Mouse (Mus musculus) E14TG2a.4 (cell line): Measurements from ENCODE around the gene Ccnk.

Source experiments
- H3K27me3 ChIP-seq: 2 replicates; pipeline ENCODE4 v1.6.1; 2014; ENCODE audit warnings: low read length, control low read depth; ENCODE audit not compliant: insufficient read depth
- H3K36me3 ChIP-seq: 2 replicates; pipeline ENCODE4 v1.6.1; 2014; ENCODE audit warnings: low read length, control low read depth; ENCODE audit not compliant: insufficient read depth
- H3K4me1 ChIP-seq: replicated peaks from 2 replicates; pipeline ENCODE4 v1.6.1; 2014; ENCODE audit warnings: low read depth, low read length, control low read depth
- H3K4me3 ChIP-seq: replicated peaks from 2 replicates; pipeline ENCODE4 v1.5.1; 2014; ENCODE audit warnings: mild to moderate bottlenecking, low read length
- H3K9me3 ChIP-seq: 2 replicates; pipeline ENCODE4 v1.6.1; 2014; ENCODE audit warnings: low read length, control low read depth
- CTCF ChIP-seq: conservative IDR thresholded peaks from 2 replicates; pipeline ENCODE4 v1.5.1; 2014; ENCODE audit warnings: low read length
- NANOG ChIP-seq: IDR thresholded peaks from 2 replicates; pipeline ENCODE4 v1.6.1; 2014; ENCODE audit warnings: borderline replicate concordance, low read length, mixed read lengths
- POU5F1 ChIP-seq: IDR thresholded peaks from 2 replicates; pipeline ENCODE4 v1.6.1; 2014; ENCODE audit warnings: low read length, borderline replicate concordance

The Ccnk gene

GRCm38 (mm10) chr12:108203895-108204294, 24.5 kb downstream of the Ccnk start:
- Histone ChIP-seq H3K36me3 (peaks cover 79% of the 10 kb centered on the region), H3K9me3 (no peaks in the 10 kb centered on the region), H3K4me3 (no peak overlapping the region), H3K4me1 (peaks cover 32% of the 10 kb centered on the region), H3K27me3 (no peaks in the 10 kb centered on the region)
- no peak for TF ChIP-seq NANOG
- TF ChIP-seq POU5F1: no peak
- no peak for TF ChIP-seq CTCF

GRCm38 (mm10) chr12:108204978-108205377, 25.6 kb downstream of the Ccnk start:
- Histone ChIP-seq H3K4me3 (no peak overlapping the region), H3K9me3 (no peaks in the 10 kb centered on the region), H3K27me3 (no peaks in the 10 kb centered on the region), H3K36me3 (peaks cover 68% of the 10 kb centered on the region), H3K4me1 (peaks cover 42% of the 10 kb centered on the region)
- TF ChIP-seq NANOG: no peak
- no peak for TF ChIP-seq CTCF
- TF ChIP-seq POU5F1: no peak

GRCm38 (mm10) chr12:108206641-108207040, 27.3 kb downstream of the Ccnk start:
- Histone ChIP-seq H3K9me3 (no peaks in the 10 kb centered on the region), H3K4me3 (no peak overlapping the region), H3K36me3 (peaks cover 57% of the 10 kb centered on the region), H3K4me1 (peaks cover 49% of the 10 kb centered on the region), H3K27me3 (no peaks in the 10 kb centered on the region)
- TF ChIP-seq CTCF: peak; percentile 87
- no peak for TF ChIP-seq NANOG

GRCm38 (mm10) chr12:108208216-108208615, 28.8 kb downstream of the Ccnk start:
- H3K36me3 ChIP-seq: peaks cover 44% of the 10 kb centered on the region
- H3K27me3 ChIP-seq: no peaks in the 10 kb centered on the region
- H3K9me3 ChIP-seq: no peaks in the 10 kb centered on the region
- peaks cover 55% of the 10 kb centered on the region for H3K4me1 ChIP-seq
- no peak overlapping the region for H3K4me3 ChIP-seq
- no peak for TF ChIP-seq CTCF
- TF ChIP-seq POU5F1: no peak
- TF ChIP-seq NANOG: no peak

GRCm38 (mm10) chr12:108208726-108209438, 29.5 kb downstream of the Ccnk start:
- peaks cover 37% of the 10 kb centered on the region for H3K36me3 ChIP-seq
- H3K9me3 ChIP-seq: no peaks in the 10 kb centered on the region
- no peak overlapping the region for H3K4me3 ChIP-seq
- no peak for TF ChIP-seq POU5F1
- no peak for TF ChIP-seq NANOG
- TF ChIP-seq CTCF: peak; percentile 92
- peaks cover 62% of the 10 kb centered on the region for H3K4me1 ChIP-seq
- H3K27me3 ChIP-seq: no peaks in the 10 kb centered on the region

GRCm38 (mm10) chr12:108210623-108211022, 31.2 kb downstream of the Ccnk start:
- no peaks in the 10 kb centered on the region for H3K27me3 ChIP-seq
- H3K9me3 ChIP-seq: no peaks in the 10 kb centered on the region
- no peak for TF ChIP-seq CTCF
- TF ChIP-seq POU5F1: no peak
- no peak for TF ChIP-seq NANOG
- peaks cover 25% of the 10 kb centered on the region for H3K36me3 ChIP-seq
- H3K4me3 ChIP-seq: no peak overlapping the region
- peaks cover 73% of the 10 kb centered on the region for H3K4me1 ChIP-seq

- H3K4me1 ChIP-seq: peaks cover 70% of the 10 kb centered on the region
- H3K9me3 ChIP-seq: no peaks in the 10 kb centered on the region
- H3K27me3 ChIP-seq: no peaks in the 10 kb centered on the region
- TF ChIP-seq NANOG (no peak), POU5F1 (no peak), CTCF (no peak)
- no peak overlapping the region for H3K4me3 ChIP-seq
- H3K36me3 ChIP-seq: peaks cover 13% of the 10 kb centered on the region
These were observed 32.7 kb downstream of the Ccnk start for GRCm38 (mm10) chr12:108212071-108212470.

- no peaks in the 10 kb centered on the region for H3K9me3 ChIP-seq
- no peak overlapping the region for H3K4me3 ChIP-seq
- no peaks in the 10 kb centered on the region for H3K27me3 ChIP-seq
- peaks cover 9% of the 10 kb centered on the region for H3K36me3 ChIP-seq
- peaks cover 71% of the 10 kb centered on the region for H3K4me1 ChIP-seq
- TF ChIP-seq CTCF: no peak
- TF ChIP-seq POU5F1: no peak
- TF ChIP-seq NANOG: no peak
These were observed 33.1 kb downstream of the Ccnk start for GRCm38 (mm10) chr12:108212476-108212875.
